Mouse (Mus musculus) forebrain, postnatal 0 days (tissue): ENCODE measurements at regions not wholly inside any gene's neighbourhood (a gene's known extent, or its start where the extent isn't known, plus 50 kb on each side); places are given as distances from the start of the nearest gene placed in this dataset.

Source experiments
- ATAC-seq: fragments of 200-750 bp; cut with Nextera tagmentation; 2 replicates; pipeline ENCODE4 v1.8.0; 2017; ENCODE audit warnings: mild to moderate bottlenecking, moderate library complexity
- DNase-seq: peaks from one replicate; pipeline ENCODE4 v3.0.0-alpha.2; 2015
- H3K27ac ChIP-seq: fragments of 300-500 bp; sonication (generic); 2 replicates; pipeline ENCODE4 v1.5.1; 2014; ENCODE audit warnings: low read depth, mild to moderate bottlenecking, antibody characterized with exemption, low read length, moderate library complexity, mixed read lengths
- H3K27me3 ChIP-seq: fragments of 300-500 bp; sonication (generic); 2 replicates; pipeline ENCODE4 v1.6.1; 2014; ENCODE audit warnings: mild to moderate bottlenecking, low read length, mixed read lengths; ENCODE audit not compliant: insufficient read depth
- H3K36me3 ChIP-seq: fragments of 300-500 bp; sonication (generic); 2 replicates; pipeline ENCODE4 v1.6.1; 2014; ENCODE audit warnings: mild to moderate bottlenecking, moderate library complexity; ENCODE audit not compliant: insufficient read depth
- H3K4me1 ChIP-seq: fragments of 300-500 bp; sonication (generic); 2 replicates; pipeline ENCODE4 v1.6.1; 2014; ENCODE audit warnings: antibody characterized with exemption; ENCODE audit not compliant: insufficient read depth
- H3K4me2 ChIP-seq: fragments of 300-500 bp; sonication (generic); 2 replicates; pipeline ENCODE4 v1.6.1; 2014; ENCODE audit warnings: low read depth, mild to moderate bottlenecking, moderate library complexity
- H3K4me3 ChIP-seq: fragments of 300-500 bp; sonication (generic); 2 replicates; pipeline ENCODE4 v1.5.1; 2014; ENCODE audit warnings: low read depth, low read length, mixed read lengths
- H3K9ac ChIP-seq: fragments of 300-500 bp; sonication (generic); 2 replicates; pipeline ENCODE4 v1.6.1; 2014; ENCODE audit warnings: mild to moderate bottlenecking
- H3K9me3 ChIP-seq: fragments of 300-500 bp; sonication (generic); 2 replicates; pipeline ENCODE4 v1.6.1; 2016; ENCODE audit warnings: low read length
- CTCF ChIP-seq: sonication (generic); IDR thresholded peaks from 2 replicates; pipeline ENCODE4 v1.5.1; 2016; ENCODE audit warnings: antibody characterized with exemption, control low read depth, low read depth
- WGBS: fragments of 180-500 bp; shearing (Covaris S2); extraction: QIAGEN DNeasy Blood & Tissue Kit; methylation state at CpG from one replicate; pipeline ENCODE4 v1.1.7; 2014; 5-methylcytosine and 5-hydroxymethylcytosine counted together

GRCm38 (mm10) chr9:31988826-31989225 lies 75.6 kb upstream of the Barx2 start:
- Histone ChIP-seq H3K9ac (no peak overlapping the region), H3K36me3 (no peaks in the 10 kb centered on the region), H3K27ac (no peak overlapping the region), H3K9me3 (no peaks in the 10 kb centered on the region), H3K4me1 (peaks cover 3% of the 10 kb centered on the region; the same call in 1 of the 2 replicates), H3K4me2 (no peak overlapping the region), H3K4me3 (no peak overlapping the region), H3K27me3 (no peaks in the 10 kb centered on the region; the same call in 1 of the 2 replicates)
- no peak for ATAC-seq
- TF ChIP-seq CTCF, result no peak
- 83% methylated on average over 7 of the region's 7 CpGs for WGBS
- no peak for DNase-seq

GRCm38 (mm10) chr9:31989581-31990360 lies 76.5 kb upstream of the Barx2 start:
- ATAC-seq, result no peak; the same call in 1 of the 2 replicates
- H3K9ac ChIP-seq, result 0 out of 2 replicates have a peak overlapping the region, but pooled peaks have one; percentile 18
- H3K4me2 ChIP-seq, result peak overlapping the region; percentile 0; the same call in 1 of the 2 replicates

GRCm38 (mm10) chr9:31990456-31990855 lies 77.2 kb upstream of the Barx2 start:
- Histone ChIP-seq H3K4me2 (no peak overlapping the region), H3K36me3 (no peaks in the 10 kb centered on the region), H3K27me3 (no peaks in the 10 kb centered on the region; the same call in 1 of the 2 replicates), H3K9ac (no peak overlapping the region), H3K27ac (no peak overlapping the region), H3K4me1 (peaks cover 3% of the 10 kb centered on the region; the same call in 1 of the 2 replicates), H3K4me3 (no peak overlapping the region), H3K9me3 (no peaks in the 10 kb centered on the region)
- DNase-seq, result no peak
- ATAC-seq, result no peak
- no peak for TF ChIP-seq CTCF
- WGBS, result 91% methylated on average over 4 of the region's 4 CpGs

More at GRCm38 (mm10) chr9:31989581-31990360, 76.5 kb upstream of the Barx2 start:
- DNase-seq, result peak; percentile 18
- no peaks in the 10 kb centered on the region for H3K36me3 ChIP-seq
- H3K27me3 ChIP-seq, result no peaks in the 10 kb centered on the region; the same call in 1 of the 2 replicates
- no peak overlapping the region for H3K4me3 ChIP-seq
- no peak for TF ChIP-seq CTCF
- 17% methylated on average over 17 of the region's 17 CpGs for WGBS
- no peak overlapping the region for H3K27ac ChIP-seq
- no peaks in the 10 kb centered on the region for H3K9me3 ChIP-seq
- H3K4me1 ChIP-seq, result peaks cover 3% of the 10 kb centered on the region; the same call in 1 of the 2 replicates

- no peak for ATAC-seq
- no peak for DNase-seq
Observed at GRCm38 (mm10) chr9:31993631-31994601, 80.7 kb upstream of the Barx2 start.

GRCm38 (mm10) chr9:31995101-31995500 lies 81.8 kb upstream of the Barx2 start:
- Histone ChIP-seq H3K27me3 (no peaks in the 10 kb centered on the region; the same call in 1 of the 2 replicates), H3K9me3 (no peaks in the 10 kb centered on the region), H3K36me3 (no peaks in the 10 kb centered on the region), H3K4me3 (no peak overlapping the region), H3K4me2 (no peak overlapping the region), H3K9ac (no peak overlapping the region), H3K27ac (no peak overlapping the region), H3K4me1 (peaks cover 5% of the 10 kb centered on the region; the same call in 1 of the 2 replicates)
- 64% methylated on average over 3 of the region's 3 CpGs for WGBS
- no peak for ATAC-seq
- DNase-seq, result no peak
- TF ChIP-seq CTCF, result no peak

More at GRCm38 (mm10) chr9:31993631-31994601, 80.7 kb upstream of the Barx2 start:
- Histone ChIP-seq H3K27ac (no peak overlapping the region), H3K27me3 (no peaks in the 10 kb centered on the region; the same call in 1 of the 2 replicates), H3K9ac (no peak overlapping the region), H3K4me1 (peaks cover 8% of the 10 kb centered on the region; the same call in 1 of the 2 replicates), H3K4me2 (no peak overlapping the region), H3K9me3 (no peaks in the 10 kb centered on the region), H3K36me3 (no peaks in the 10 kb centered on the region), H3K4me3 (no peak overlapping the region)
- WGBS, result 80% methylated on average over 7 of the region's 7 CpGs
- no peak for TF ChIP-seq CTCF

- Histone ChIP-seq H3K36me3 (no peaks in the 10 kb centered on the region), H3K27me3 (no peaks in the 10 kb centered on the region), H3K4me2 (no peak overlapping the region), H3K9me3 (no peaks in the 10 kb centered on the region), H3K4me3 (no peak overlapping the region), H3K9ac (no peak overlapping the region), H3K4me1 (peaks cover 5% of the 10 kb centered on the region; the same call in 1 of the 2 replicates), H3K27ac (no peak overlapping the region)
- DNase-seq (no peak), ATAC-seq (no peak)
- WGBS, result 76% methylated on average over 4 of the region's 4 CpGs
- no peak for TF ChIP-seq CTCF
Observed at GRCm38 (mm10) chr9:31995700-31996099, 82.4 kb upstream of the Barx2 start.
